Mouse (Mus musculus) lung, embryonic 16.5 days (tissue): ENCODE results near the gene Gucy1b2. TPM values are rescaled to one million over a fixed set of nuclear protein-coding genes. Genes with fewer than 3 reads are reported as not detected.

Source experiments
- ATAC-seq: fragments of 200-750 bp; cut with Nextera tagmentation; 2 replicates; pipeline ENCODE4 v1.8.0; 2017; ENCODE audit warnings: low read depth, mild to moderate bottlenecking, moderate library complexity
- H3K27ac ChIP-seq: fragments of 300-500 bp; sonication (generic); 2 replicates; pipeline ENCODE4 v1.5.1; 2014; ENCODE audit warnings: mild to moderate bottlenecking, control low read depth, low read length
- H3K27me3 ChIP-seq: fragments of 300-500 bp; sonication (generic); 2 replicates; pipeline ENCODE4 v1.6.1; 2014; ENCODE audit warnings: low read depth, low read length, mixed read lengths; ENCODE audit not compliant: control insufficient read depth, insufficient read depth
- H3K36me3 ChIP-seq: fragments of 300-500 bp; sonication (generic); 2 replicates; pipeline ENCODE4 v1.6.1; 2014; ENCODE audit warnings: low read length; ENCODE audit not compliant: control insufficient read depth, insufficient read depth
- H3K4me1 ChIP-seq: fragments of 300-500 bp; sonication (generic); replicated peaks from 2 replicates; pipeline ENCODE4 v1.6.1; 2014; ENCODE audit warnings: low read length, mixed read lengths; ENCODE audit not compliant: control insufficient read depth, insufficient read depth
- H3K4me2 ChIP-seq: fragments of 300-500 bp; sonication (generic); 2 replicates; pipeline ENCODE4 v1.6.1; 2014; ENCODE audit warnings: low read depth, low read length, control low read depth
- H3K4me3 ChIP-seq: fragments of 300-500 bp; sonication (generic); 2 replicates; pipeline ENCODE4 v1.5.1; 2014; ENCODE audit warnings: mild to moderate bottlenecking, low read length, control low read depth
- H3K9ac ChIP-seq: fragments of 300-500 bp; sonication (generic); 2 replicates; pipeline ENCODE4 v1.6.1; 2014; ENCODE audit warnings: low read length, control low read depth
- H3K9me3 ChIP-seq: fragments of 300-500 bp; sonication (generic); 2 replicates; pipeline ENCODE4 v1.6.1; 2016; ENCODE audit warnings: low read length; ENCODE audit not compliant: control insufficient read depth
- WGBS: fragments of 180-500 bp; shearing (Covaris S2); extraction: QIAGEN DNeasy Blood & Tissue Kit; methylation state at CpG from one replicate; pipeline ENCODE4 v1.1.7; 2014; 5-methylcytosine and 5-hydroxymethylcytosine counted together
- polyA plus RNA-seq: library from polyadenylated mRNA; unstranded; fragments of >200 nt; fragmentation: Nextera tagmentation; extraction: Ambion mirVana; gene quantifications from 2 replicates; pipeline ENCODE4 v1.2.1, GENCODE M21; 2015

The Gucy1b2 gene
- polyA plus RNA-seq, 1 experiment from 2014 or later: 0.31 TPM

- no peaks in the 10 kb centered on the region for H3K9me3 ChIP-seq
- no peak overlapping the region for H3K9ac ChIP-seq
- peaks cover 4% of the 10 kb centered on the region; the same call in 1 of the 2 replicates for H3K36me3 ChIP-seq
- no peak overlapping the region for H3K4me2 ChIP-seq
- WGBS: 40% methylated on average over 8 of the region's 8 CpGs
- H3K27me3 ChIP-seq: no peaks in the 10 kb centered on the region
- no peak overlapping the region for H3K27ac ChIP-seq
- no peak for ATAC-seq
- no peak overlapping the region for H3K4me3 ChIP-seq
- no peaks in the 10 kb centered on the region for H3K4me1 ChIP-seq
Measured at GRCm38 (mm10) chr14:62361263-62361980, 94.7 kb downstream of the Gucy1b2 start.

DNA sequence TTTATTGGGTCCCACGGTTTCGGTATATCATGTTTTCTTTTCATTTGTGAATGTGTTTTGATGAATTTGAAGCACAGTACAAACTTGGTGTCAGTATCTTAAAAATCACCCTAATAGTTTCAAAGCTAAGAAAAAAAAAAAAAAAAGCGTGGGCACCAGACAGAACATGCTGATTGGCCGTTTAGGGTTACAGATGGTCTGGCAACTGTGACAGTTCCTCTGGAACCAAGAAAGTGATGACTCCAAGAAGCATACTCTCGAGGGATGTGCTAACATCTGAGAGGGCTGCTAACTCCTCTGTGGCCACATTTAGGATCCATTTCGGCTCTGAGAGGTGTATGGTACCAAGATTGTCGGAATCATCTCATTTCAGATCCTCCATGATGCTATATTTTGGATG is 100.9 kb downstream of the Gucy1b2 start:
- Histone ChIP-seq H3K27ac (no peak overlapping the region), H3K4me2 (no peak overlapping the region), H3K4me1 (no peaks in the 10 kb centered on the region), H3K4me3 (no peak overlapping the region), H3K9me3 (no peaks in the 10 kb centered on the region), H3K36me3 (0 out of 2 replicates have a peak, but pooled peaks cover under 1% of the 10 kb centered on the region), H3K9ac (no peak overlapping the region), H3K27me3 (no peaks in the 10 kb centered on the region)
- no peak for ATAC-seq
- 82% methylated on average over 7 of the region's 7 CpGs for WGBS

GRCm38 (mm10) chr14:62353793-62354192 is 102.3 kb downstream of the Gucy1b2 start:
- Histone ChIP-seq H3K4me2 (no peak overlapping the region), H3K4me3 (no peak overlapping the region), H3K9me3 (no peaks in the 10 kb centered on the region), H3K4me1 (no peaks in the 10 kb centered on the region), H3K27ac (no peak overlapping the region), H3K36me3 (0 out of 2 replicates have a peak, but pooled peaks cover 3% of the 10 kb centered on the region), H3K9ac (no peak overlapping the region), H3K27me3 (no peaks in the 10 kb centered on the region)
- WGBS: 92% methylated on average over 5 of the region's 5 CpGs
- no peak for ATAC-seq

GRCm38 (mm10) chr14:62353372-62353771 is 102.7 kb downstream of the Gucy1b2 start:
- H3K9ac ChIP-seq: no peak overlapping the region
- H3K4me1 ChIP-seq: no peaks in the 10 kb centered on the region
- no peak overlapping the region for H3K4me2 ChIP-seq
- H3K36me3 ChIP-seq: 0 out of 2 replicates have a peak, but pooled peaks cover 3% of the 10 kb centered on the region
- no peaks in the 10 kb centered on the region for H3K27me3 ChIP-seq
- no peak overlapping the region for H3K27ac ChIP-seq
- H3K9me3 ChIP-seq: no peaks in the 10 kb centered on the region
- H3K4me3 ChIP-seq: no peak overlapping the region
- ATAC-seq: no peak
- 88% methylated on average over 9 of the region's 9 CpGs for WGBS

GRCm38 (mm10) chr14:62350890-62351289 is 105.2 kb downstream of the Gucy1b2 start:
- Histone ChIP-seq H3K27me3 (no peaks in the 10 kb centered on the region), H3K36me3 (0 out of 2 replicates have a peak, but pooled peaks cover 3% of the 10 kb centered on the region), H3K4me3 (no peak overlapping the region), H3K4me2 (no peak overlapping the region), H3K9ac (no peak overlapping the region), H3K27ac (no peak overlapping the region), H3K4me1 (no peaks in the 10 kb centered on the region), H3K9me3 (no peaks in the 10 kb centered on the region)
- WGBS: 91% methylated on average over 3 of the region's 3 CpGs
- ATAC-seq: no peak

DNA sequence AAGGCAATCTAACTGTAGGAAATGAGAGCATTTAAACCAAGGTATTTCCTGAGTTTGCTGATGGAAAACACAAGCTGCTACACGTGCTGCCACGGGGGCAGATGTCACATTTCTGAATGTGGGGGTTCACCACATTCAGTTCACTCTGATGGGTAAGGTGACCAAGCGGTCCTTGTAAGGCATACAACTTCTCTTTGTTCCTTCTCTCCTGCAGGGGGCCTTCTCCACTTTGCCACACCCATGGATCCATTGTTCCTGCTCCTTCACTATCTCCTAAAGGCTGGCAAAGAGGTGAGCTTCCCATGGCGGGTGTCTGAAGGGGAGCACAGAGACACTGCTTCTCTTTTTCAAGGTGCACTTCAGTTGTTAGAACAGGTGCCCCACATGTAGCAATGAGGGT is 105.9 kb downstream of the Gucy1b2 start:
- Histone ChIP-seq H3K27me3 (no peaks in the 10 kb centered on the region), H3K4me3 (no peak overlapping the region), H3K36me3 (0 out of 2 replicates have a peak, but pooled peaks cover 3% of the 10 kb centered on the region), H3K27ac (no peak overlapping the region), H3K9me3 (no peaks in the 10 kb centered on the region), H3K4me2 (no peak overlapping the region), H3K4me1 (no peaks in the 10 kb centered on the region), H3K9ac (no peak overlapping the region)
- no peak for ATAC-seq
- 76% methylated on average over 4 of the region's 4 CpGs for WGBS

DNA sequence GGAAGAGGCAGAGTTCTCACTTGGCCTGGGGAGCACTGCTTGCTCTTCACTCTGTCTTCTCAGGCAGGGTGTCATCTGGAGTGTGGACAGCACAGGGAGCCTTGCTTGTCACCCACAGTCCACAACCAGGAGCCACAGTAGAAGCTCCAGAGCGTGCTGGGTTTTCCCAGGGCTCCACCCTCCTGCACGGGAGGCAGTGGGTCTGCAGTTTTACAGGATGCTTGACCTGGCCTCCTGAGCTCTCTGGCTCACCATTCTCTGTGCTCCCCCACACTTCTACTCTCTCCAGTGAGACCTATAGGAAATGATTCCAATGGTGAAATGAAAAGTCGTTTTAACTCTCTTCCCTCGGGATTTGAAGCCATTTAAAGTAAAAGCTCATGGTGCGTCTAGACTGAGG is 106.3 kb downstream of the Gucy1b2 start:
- Histone ChIP-seq H3K9me3 (no peaks in the 10 kb centered on the region), H3K4me3 (no peak overlapping the region), H3K4me2 (no peak overlapping the region), H3K27ac (no peak overlapping the region), H3K36me3 (0 out of 2 replicates have a peak, but pooled peaks cover 3% of the 10 kb centered on the region), H3K27me3 (no peaks in the 10 kb centered on the region), H3K9ac (no peak overlapping the region), H3K4me1 (no peaks in the 10 kb centered on the region)
- no peak for ATAC-seq
- WGBS: 78% methylated on average over 5 of the region's 5 CpGs

- H3K4me1 ChIP-seq: no peaks in the 10 kb centered on the region
- no peak overlapping the region for H3K9ac ChIP-seq
- no peaks in the 10 kb centered on the region for H3K9me3 ChIP-seq
- no peaks in the 10 kb centered on the region for H3K27me3 ChIP-seq
- 87% methylated on average over 7 of the region's 7 CpGs for WGBS
- ATAC-seq: no peak
- 0 out of 2 replicates have a peak, but pooled peaks cover 3% of the 10 kb centered on the region for H3K36me3 ChIP-seq
- no peak overlapping the region for H3K4me3 ChIP-seq
- no peak overlapping the region for H3K27ac ChIP-seq
- no peak overlapping the region for H3K4me2 ChIP-seq
Measured at GRCm38 (mm10) chr14:62347103-62347502, 109.0 kb downstream of the Gucy1b2 start.

GRCm38 (mm10) chr14:62346570-62346969 is 109.5 kb downstream of the Gucy1b2 start:
- ATAC-seq: no peak
- H3K36me3 ChIP-seq: 0 out of 2 replicates have a peak, but pooled peaks cover 3% of the 10 kb centered on the region
- H3K9ac ChIP-seq: no peak overlapping the region
- WGBS: 82% methylated on average over 11 of the region's 11 CpGs
- no peaks in the 10 kb centered on the region for H3K9me3 ChIP-seq
- H3K27ac ChIP-seq: no peak overlapping the region
- no peak overlapping the region for H3K4me3 ChIP-seq
- no peak overlapping the region for H3K4me2 ChIP-seq
- no peaks in the 10 kb centered on the region for H3K4me1 ChIP-seq
- no peaks in the 10 kb centered on the region for H3K27me3 ChIP-seq
